Mouse (Mus musculus) stomach, postnatal 0 days (tissue): ENCODE measurements around the gene Zfp260.

Experiments
- CTCF ChIP-seq: IDR thresholded peaks from 2 replicates; pipeline ENCODE4 v1.5.1; 2016; ENCODE audit warnings: antibody characterized with exemption, low read depth, mild to moderate bottlenecking, moderate library complexity
- EP300 ChIP-seq: optimal IDR thresholded peaks from 2 replicates; pipeline ENCODE3; 2016; ENCODE audit warnings: antibody characterized with exemption

- TF ChIP-seq CTCF, result no peak
- TF ChIP-seq EP300, result no peak
Measured at GRCm38 (mm10) chr7:30132396-30132795, 37.8 kb downstream of the Zfp260 start.
